Mouse (Mus musculus): ENCODE measurements around the gene Tmem221.
A peak's percentile ranks its signal among the peaks of the same experiment; 100 is the strongest.

The Tmem221 gene

GRCm38 (mm10) chr8:71558071-71558957 lies at the start of gene Tmem221:
Gene Tmem221 (minus strand): TSS chr8:71558871.
- no peak for DNase-seq (ENCODE audit: low spot score in 2 of 2)

- DNase-seq (ENCODE audit: low spot score in 2 of 2), result no peak
These were observed 45.4 kb upstream of the Tmem221 start for GRCm38 (mm10) chr8:71604021-71604420.

- DNase-seq (ENCODE audit: low spot score in 2 of 2), result no peak
These were observed 44.1 kb upstream of the Tmem221 start for GRCm38 (mm10) chr8:71602666-71603334.

GRCm38 (mm10) chr8:71601939-71602665 lies 43.4 kb upstream of the Tmem221 start:
- peak in 1 of 2 experiments; percentile 47 for DNase-seq (ENCODE audit: low spot score in 2 of 2)

GRCm38 (mm10) chr8:71598841-71599240 lies 40.2 kb upstream of the Tmem221 start:
- no peak for DNase-seq (ENCODE audit: low spot score in 2 of 2)

GRCm38 (mm10) chr8:71598375-71598774 lies 39.7 kb upstream of the Tmem221 start:
- DNase-seq (ENCODE audit: low spot score in 2 of 2), result no peak

- DNase-seq (ENCODE audit: low spot score in 2 of 2), result peak; percentile 29 to 58
These were observed 38.8 kb upstream of the Tmem221 start, which contains the start of gene Fam129c for GRCm38 (mm10) chr8:71597451-71597850. Gene Fam129c (plus strand): TSS chr8:71597648.

GRCm38 (mm10) chr8:71596798-71597197 lies 38.1 kb upstream of the Tmem221 start:
- peak in 1 of 2 experiments; percentile 68 for DNase-seq (ENCODE audit: low spot score in 2 of 2)

DNA sequence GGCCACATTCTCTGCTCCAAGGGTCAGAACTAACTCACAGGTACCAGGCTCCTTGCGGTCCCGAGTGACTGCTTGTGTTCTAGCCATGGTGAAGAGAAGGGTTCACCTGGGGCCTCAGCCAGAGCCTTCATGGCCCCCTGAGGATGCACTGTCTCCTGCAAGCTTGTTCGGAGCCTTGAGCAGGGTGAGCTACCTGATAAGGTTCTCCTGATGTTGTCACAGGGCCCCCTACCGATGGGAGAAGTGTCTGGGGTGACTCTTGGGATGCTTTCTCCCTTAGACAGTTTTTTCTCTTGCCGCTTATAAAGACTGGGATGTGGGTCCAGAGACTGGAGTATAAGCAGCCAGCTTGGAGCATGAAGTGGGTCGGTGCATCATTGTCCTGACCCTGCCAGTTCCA lies 37.7 kb upstream of the Tmem221 start:
- no peak for DNase-seq (ENCODE audit: low spot score in 2 of 2)

- peak; percentile 90 to 94 for DNase-seq (ENCODE audit: low spot score in 2 of 2)
These were observed 37.2 kb upstream of the Tmem221 start for GRCm38 (mm10) chr8:71595862-71596261.

DNA sequence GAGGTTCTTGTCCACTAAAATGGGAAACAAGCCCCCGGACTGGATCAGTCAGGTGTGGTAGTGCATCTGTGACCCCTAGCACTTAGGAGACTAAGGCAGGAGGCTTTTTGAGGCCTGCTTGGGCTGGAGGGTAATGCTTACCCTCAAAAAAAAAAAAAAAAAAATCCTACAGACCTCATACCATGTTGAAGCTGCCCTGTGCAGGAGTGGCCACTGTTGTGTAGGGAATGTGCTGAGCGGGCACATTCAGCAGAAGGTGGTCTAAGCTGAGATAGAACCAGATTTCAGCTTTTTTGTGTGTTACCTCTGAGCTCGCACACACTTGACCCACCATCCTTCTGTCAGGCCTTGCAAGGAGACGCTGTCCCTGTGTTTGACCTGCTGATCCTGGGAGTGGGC lies 35.7 kb upstream of the Tmem221 start:
- no peak for DNase-seq (ENCODE audit: low spot score in 2 of 2)

DNA sequence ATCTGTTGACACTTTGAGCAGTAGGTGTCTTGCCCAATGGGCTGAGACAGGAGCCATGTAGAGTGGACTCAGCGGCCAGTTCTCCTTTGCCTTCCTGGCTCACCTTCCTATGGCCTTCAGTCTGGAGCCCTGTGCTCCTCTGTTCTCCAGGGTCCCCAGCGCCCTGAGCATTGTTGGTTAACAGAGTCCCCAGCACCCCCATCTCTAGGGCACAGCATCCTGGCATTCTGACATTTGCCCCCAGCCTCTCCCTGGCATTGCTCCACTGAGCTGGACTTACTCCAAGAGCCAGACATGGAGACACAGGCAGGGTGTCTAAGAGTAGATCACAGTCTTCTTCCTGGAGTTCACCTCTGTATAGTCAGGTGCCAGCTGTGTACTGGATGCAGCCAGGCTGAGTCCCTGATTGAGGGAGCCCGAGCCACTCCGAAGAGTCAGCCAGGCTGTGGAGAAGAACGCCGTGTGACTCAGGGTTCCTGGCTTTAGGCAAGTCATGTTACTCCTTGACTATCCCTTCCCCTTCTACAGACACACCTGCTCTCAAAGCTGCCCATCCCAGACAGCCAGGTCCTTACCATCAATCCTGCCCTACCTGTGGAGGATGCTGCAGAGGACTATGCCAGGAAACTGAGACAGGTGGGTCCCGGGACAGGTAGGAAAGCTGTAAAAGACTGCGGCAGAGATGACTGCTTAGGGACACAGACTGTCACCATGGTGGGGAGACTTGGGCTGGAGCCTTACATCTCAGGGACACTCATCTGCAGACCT lies 35.1 kb upstream of the Tmem221 start:
- no peak for DNase-seq (ENCODE audit: low spot score in 2 of 2)

- DNase-seq (ENCODE audit: low spot score in 2 of 2), result peak in 1 of 2 experiments; percentile 76
These were observed 33.9 kb upstream of the Tmem221 start for GRCm38 (mm10) chr8:71592374-71593170.

GRCm38 (mm10) chr8:71591471-71592373 lies 33.1 kb upstream of the Tmem221 start, which contains the start of gene Pgls:
Gene Pgls (plus strand): TSS chr8:71592176.
- peak; percentile 85 to 92 for DNase-seq (ENCODE audit: low spot score in 2 of 2)

- no peak for DNase-seq (ENCODE audit: low spot score in 2 of 2)
These were observed 32.3 kb upstream of the Tmem221 start for GRCm38 (mm10) chr8:71591017-71591416.

- DNase-seq (ENCODE audit: low spot score in 2 of 2), result no peak
These were observed 30.1 kb upstream of the Tmem221 start for GRCm38 (mm10) chr8:71588762-71589161.

DNA sequence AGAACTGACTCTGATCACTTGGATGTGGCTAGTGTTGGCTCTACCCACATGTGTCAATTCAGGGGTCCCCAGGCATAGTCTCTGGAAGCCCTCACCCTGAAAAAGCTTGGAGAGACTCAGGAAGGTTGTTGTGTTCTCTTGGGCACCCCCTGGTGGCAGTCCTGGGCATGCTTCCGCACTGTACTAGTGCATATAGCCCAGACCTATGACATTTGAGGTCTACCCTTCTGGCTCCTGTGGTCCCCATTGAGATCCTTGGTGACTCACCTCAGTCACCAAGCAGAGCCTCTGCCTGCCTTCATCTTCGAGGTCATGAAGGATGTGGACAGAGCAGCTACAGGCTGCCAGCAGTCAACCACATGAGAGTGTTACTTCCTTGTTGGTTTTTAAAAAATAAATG lies 28.2 kb upstream of the Tmem221 start:
- DNase-seq (ENCODE audit: low spot score in 2 of 2), result peak; percentile 46 to 76

DNA sequence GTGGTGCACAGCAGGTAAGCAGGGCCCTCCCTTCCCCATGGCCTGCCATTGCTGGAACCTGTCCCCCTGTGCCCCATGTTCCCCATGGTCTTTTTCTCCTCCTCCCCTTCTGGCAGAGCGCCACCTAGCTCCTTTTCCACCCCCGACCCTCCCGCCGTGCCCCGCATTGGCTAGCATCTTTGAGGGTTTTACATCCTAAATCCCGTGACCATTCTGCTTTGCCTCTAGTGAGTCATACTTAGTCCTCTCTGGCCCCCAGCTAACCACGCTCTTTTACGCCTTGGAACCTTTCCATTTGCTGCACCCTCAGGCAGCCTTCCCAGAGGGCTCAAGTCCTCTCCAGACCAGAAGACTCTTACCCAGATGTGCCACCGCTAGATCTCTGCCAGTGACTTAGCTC lies 21.5 kb upstream of the Tmem221 start:
- no peak for DNase-seq (ENCODE audit: low spot score in 2 of 2)

- DNase-seq (ENCODE audit: low spot score in 2 of 2), result no peak
These were observed 20.8 kb upstream of the Tmem221 start for GRCm38 (mm10) chr8:71579476-71579875.
